Mouse (Mus musculus) olfactory bulb, adult 2 months (tissue): Measurements from ENCODE around the gene Per1. TPM values are rescaled to one million over a fixed set of nuclear protein-coding genes. Genes with fewer than 3 reads are reported as not detected.

Source experiments
- H3K27ac ChIP-seq: fragments of 200-500 bp; 2 replicates; pipeline ENCODE4 v1.5.1; 2012; ENCODE audit warnings: low read depth, low read length; ENCODE audit not compliant: insufficient read depth
- H3K4me1 ChIP-seq: fragments of 200-500 bp; 2 replicates; pipeline ENCODE4 v1.6.1; 2012; ENCODE audit warnings: low read length; ENCODE audit not compliant: control insufficient read depth, insufficient read depth
- H3K4me3 ChIP-seq: fragments of 200-500 bp; 2 replicates; pipeline ENCODE4 v1.5.1; 2012; ENCODE audit warnings: mild to moderate bottlenecking, low read depth, low read length, moderate library complexity; ENCODE audit not compliant: insufficient read depth
- CTCF ChIP-seq: fragments of 200-500 bp; IDR thresholded peaks from 2 replicates; pipeline ENCODE4 v1.5.1; 2012; ENCODE audit warnings: low read depth, mild to moderate bottlenecking, low read length, moderate library complexity; ENCODE audit not compliant: insufficient read depth
- POLR2A ChIP-seq: fragments of 200-500 bp; IDR thresholded peaks from 2 replicates; pipeline ENCODE4 v1.6.1; 2012; ENCODE audit warnings: mild to moderate bottlenecking, low read depth, low read length, moderate library complexity; ENCODE audit not compliant: insufficient read depth
- WGBS: fragments of 180-500 bp; shearing (Covaris S2); methylation state at CpG from one replicate; pipeline ENCODE4 v1.1.7; 2018; 5-methylcytosine and 5-hydroxymethylcytosine counted together
- polyA plus RNA-seq: library from polyadenylated mRNA; stranded (reverse); fragments of >200 nt; gene quantifications from 2 replicates; pipeline ENCODE4 v1.2.4, GENCODE M21; 2012; ENCODE audit warnings: low replicate concordance; ENCODE audit not compliant: missing spikeins, insufficient read depth, insufficient read length

The Per1 gene
- polyA plus RNA-seq, 1 experiment = not detected

DNA sequence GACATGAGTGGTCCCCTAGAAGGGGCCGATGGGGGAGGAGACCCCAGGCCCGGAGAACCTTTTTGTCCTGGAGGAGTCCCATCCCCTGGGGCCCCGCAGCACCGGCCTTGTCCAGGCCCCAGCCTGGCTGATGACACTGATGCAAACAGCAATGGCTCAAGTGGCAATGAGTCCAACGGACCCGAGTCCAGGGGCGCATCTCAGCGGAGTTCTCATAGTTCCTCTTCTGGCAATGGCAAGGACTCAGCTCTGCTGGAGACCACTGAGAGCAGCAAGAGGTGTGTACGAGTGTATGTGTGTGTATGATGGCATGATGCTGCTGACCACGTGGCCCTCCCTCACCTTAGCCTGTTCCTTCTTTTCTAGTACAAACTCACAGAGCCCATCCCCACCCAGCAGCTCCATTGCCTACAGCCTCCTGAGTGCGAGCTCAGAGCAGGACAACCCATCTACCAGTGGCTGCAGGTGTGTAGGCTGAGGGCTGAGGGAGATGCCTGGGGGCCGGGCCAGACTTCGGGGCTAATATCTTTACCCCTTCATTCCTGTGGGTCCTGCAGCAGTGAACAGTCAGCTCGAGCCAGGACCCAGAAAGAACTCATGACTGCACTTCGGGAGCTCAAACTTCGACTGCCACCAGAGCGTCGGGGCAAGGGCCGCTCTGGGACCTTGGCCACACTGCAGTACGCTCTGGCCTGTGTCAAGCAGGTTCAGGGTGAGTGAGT lies 5.8 kb downstream of the Per1 start:
- 77% methylated on average over 20 of the region's 20 CpGs for WGBS
- H3K4me3 ChIP-seq = peak overlapping the region; percentile 83
- H3K4me1 ChIP-seq = peaks cover 63% of the 10 kb centered on the region
- peak overlapping the region; percentile 97 for H3K27ac ChIP-seq
- TF ChIP-seq CTCF (no peak), POLR2A (no peak)

DNA sequence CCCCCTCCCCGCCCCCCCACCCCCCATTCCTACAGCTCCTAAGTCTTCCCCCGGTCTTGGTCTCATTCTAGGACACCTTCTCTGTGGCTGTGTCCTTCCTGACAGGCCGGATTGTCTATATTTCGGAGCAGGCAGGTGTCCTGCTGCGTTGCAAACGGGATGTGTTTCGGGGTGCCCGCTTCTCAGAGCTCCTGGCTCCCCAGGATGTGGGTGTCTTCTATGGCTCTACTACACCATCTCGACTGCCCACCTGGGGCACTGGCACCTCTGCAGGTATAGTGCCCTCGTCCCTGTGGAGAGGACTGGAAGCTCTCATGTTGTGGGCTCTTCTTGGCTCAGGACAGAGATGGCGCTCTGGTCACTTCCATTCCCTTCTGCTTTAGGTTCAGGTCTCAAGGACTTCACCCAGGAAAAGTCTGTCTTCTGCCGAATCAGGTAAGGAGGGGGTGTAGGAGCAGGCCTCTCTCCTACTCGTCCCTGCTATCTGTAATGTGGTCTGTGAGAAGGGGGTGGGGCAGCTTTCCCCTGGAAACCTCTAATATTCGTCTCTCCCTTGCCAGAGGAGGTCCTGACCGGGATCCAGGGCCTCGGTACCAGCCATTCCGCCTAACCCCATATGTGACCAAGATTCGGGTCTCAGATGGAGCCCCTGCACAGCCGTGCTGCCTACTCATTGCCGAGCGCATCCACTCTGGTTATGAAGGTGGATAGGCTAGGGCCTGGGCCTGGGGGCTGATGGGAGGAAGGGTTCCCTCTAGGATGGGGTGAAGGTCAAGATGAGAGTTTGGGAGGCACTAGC lies 6.8 kb downstream of the Per1 start:
- H3K4me3 ChIP-seq = 0 out of 2 replicates have a peak overlapping the region, but pooled peaks have one; percentile 0
- 80% methylated on average over 21 of the region's 21 CpGs for WGBS
- peaks cover 61% of the 10 kb centered on the region for H3K4me1 ChIP-seq
- no peak for TF ChIP-seq POLR2A
- TF ChIP-seq CTCF = no peak
- peak overlapping the region; percentile 30 for H3K27ac ChIP-seq

DNA sequence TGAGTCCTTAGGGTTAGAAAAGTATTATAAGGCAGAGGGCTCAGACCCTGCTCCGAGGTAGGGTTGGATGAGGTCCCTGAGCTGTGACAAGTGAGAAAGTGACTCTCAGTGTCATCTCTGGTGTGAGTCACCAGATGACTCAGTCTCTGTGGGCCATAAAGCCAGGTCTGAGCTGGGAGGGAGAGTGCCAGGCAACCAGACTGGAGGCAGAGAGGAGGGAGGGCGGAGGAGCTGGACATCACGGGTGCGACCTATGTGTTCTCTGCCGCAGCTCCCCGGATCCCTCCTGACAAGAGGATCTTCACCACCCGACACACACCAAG lies 7.3 kb downstream of the Per1 start:
- no peak for TF ChIP-seq CTCF
- no peak for TF ChIP-seq POLR2A
- H3K4me3 ChIP-seq = no peak overlapping the region
- H3K27ac ChIP-seq = peak overlapping the region; percentile 30; the same call in 1 of the 2 replicates
- 61% methylated on average over 7 of the region's 7 CpGs for WGBS
- peaks cover 58% of the 10 kb centered on the region for H3K4me1 ChIP-seq

DNA sequence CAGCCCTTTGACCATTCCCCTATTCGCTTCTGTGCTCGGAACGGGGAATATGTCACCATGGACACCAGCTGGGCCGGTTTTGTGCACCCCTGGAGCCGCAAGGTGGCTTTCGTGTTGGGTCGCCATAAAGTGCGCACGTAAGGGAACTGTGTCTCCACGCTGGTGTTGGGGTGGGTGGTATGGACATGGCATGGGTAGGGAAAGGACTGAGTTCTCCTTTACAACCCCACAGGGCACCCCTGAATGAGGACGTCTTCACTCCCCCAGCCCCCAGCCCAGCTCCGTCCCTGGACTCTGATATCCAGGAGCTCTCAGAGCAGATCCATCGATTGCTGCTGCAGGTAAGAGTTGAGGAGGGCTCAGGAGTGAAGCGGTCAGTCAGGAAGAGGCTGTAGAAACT lies 8.1 kb downstream of the Per1 start:
- WGBS = 91% methylated on average over 14 of the region's 14 CpGs
- no peak overlapping the region for H3K4me3 ChIP-seq
- H3K4me1 ChIP-seq = peaks cover 53% of the 10 kb centered on the region
- TF ChIP-seq POLR2A (no peak), CTCF (no peak)
- H3K27ac ChIP-seq = no peak overlapping the region

DNA sequence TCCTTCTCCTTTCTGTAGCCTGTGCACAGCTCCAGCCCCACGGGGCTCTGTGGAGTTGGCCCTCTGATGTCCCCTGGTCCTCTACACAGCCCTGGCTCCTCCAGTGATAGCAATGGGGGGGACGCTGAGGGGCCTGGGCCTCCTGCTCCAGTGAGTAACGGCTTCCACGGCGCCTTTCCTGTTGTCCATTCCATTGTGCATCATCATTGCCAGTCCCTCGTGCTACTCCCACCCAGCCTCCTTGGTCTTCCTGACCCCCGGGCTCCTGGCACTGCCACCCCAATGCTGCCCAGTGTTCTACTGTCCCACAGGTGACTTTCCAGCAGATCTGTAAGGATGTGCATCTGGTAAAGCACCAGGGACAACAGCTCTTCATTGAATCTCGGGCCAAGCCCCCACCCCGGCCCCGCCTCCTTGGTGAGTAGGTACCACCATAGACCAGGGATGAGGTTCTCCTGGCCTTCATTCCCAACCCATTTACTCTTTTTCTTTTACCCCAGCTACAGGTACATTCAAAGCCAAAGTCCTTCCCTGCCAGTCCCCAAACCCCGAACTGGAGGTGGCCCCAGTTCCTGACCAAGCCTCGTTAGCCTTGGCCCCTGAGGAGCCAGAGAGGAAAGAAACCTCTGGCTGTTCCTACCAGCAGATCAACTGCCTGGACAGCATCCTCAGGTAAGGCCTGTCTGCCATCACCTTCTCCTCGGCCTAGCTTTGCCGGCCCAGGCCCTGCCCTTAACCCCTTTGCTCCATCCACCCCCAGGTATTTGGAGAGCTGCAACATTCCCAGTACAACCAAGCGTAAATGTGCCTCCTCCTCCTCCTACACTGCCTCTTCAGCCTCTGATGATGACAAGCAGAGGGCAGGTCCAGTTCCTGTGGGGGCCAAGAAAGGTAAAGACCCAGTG lies 8.8 kb downstream of the Per1 start:
- 86% methylated on average over 15 of the region's 15 CpGs for WGBS
- Histone ChIP-seq H3K27ac (no peak overlapping the region), H3K4me3 (no peak overlapping the region), H3K4me1 (peaks cover 47% of the 10 kb centered on the region)
- TF ChIP-seq CTCF (no peak), POLR2A (no peak)

DNA sequence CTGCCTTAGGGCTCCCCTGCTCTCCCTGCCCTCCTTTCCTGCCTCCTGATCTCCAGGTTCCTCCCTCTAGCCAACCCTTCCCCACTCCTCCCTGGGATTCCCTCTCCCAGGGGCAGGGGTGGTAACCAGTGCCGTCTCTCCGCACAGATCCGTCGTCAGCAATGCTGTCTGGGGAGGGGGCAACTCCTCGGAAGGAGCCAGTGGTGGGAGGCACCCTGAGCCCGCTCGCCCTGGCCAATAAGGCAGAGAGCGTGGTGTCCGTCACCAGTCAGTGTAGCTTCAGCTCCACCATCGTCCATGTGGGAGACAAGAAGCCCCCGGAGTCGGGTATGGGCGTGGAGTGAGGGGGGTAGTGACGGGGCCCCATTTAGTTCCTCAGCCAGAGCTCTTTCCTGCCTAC lies 9.5 kb downstream of the Per1 start:
- Histone ChIP-seq H3K4me1 (peaks cover 50% of the 10 kb centered on the region), H3K4me3 (no peak overlapping the region), H3K27ac (no peak overlapping the region)
- WGBS = 84% methylated on average over 14 of the region's 14 CpGs
- TF ChIP-seq POLR2A = no peak
- TF ChIP-seq CTCF = no peak

DNA sequence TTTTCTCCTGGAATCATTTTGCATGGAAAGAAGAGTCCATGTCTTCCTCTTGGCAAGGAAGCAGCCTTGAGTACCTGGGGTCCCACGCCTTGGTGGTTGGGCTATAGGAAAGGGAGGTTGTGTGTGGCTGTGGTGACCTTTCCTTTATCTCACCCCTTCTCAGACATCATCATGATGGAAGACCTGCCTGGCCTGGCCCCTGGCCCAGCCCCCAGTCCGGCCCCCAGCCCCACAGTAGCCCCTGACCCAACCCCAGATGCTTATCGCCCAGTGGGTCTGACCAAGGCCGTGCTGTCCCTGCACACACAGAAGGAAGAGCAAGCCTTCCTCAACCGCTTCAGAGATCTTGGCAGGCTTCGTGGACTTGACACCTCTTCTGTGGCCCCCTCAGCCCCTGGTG lies 10.2 kb downstream of the Per1 start:
- TF ChIP-seq CTCF (no peak), POLR2A (no peak)
- Histone ChIP-seq H3K4me1 (peaks cover 51% of the 10 kb centered on the region), H3K27ac (no peak overlapping the region), H3K4me3 (no peak overlapping the region)
- 84% methylated on average over 6 of the region's 6 CpGs for WGBS

DNA sequence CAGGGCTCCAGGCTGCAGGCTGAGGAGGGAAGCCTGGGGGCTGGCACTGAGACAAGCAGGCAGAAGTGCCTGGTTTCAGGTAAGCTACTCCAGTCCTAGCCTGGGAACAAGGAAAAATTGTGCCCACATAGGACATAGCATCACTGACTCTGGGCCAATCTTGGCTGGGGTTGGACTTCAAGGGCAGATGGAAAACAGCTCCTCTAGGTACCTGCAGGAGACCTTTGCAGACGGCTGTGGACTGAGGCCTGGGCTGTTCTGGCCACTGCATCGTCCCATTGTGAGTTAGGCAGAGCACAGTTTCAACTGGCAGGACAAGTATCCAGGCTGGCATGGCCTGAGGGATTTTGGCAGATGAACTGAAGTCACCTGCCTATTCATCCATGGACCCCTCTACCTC lies 10.8 kb downstream of the Per1 start:
- Histone ChIP-seq H3K27ac (no peak overlapping the region), H3K4me1 (peaks cover 46% of the 10 kb centered on the region), H3K4me3 (no peak overlapping the region)
- 84% methylated on average over 2 of the region's 2 CpGs for WGBS
- TF ChIP-seq POLR2A (no peak), CTCF (no peak)

DNA sequence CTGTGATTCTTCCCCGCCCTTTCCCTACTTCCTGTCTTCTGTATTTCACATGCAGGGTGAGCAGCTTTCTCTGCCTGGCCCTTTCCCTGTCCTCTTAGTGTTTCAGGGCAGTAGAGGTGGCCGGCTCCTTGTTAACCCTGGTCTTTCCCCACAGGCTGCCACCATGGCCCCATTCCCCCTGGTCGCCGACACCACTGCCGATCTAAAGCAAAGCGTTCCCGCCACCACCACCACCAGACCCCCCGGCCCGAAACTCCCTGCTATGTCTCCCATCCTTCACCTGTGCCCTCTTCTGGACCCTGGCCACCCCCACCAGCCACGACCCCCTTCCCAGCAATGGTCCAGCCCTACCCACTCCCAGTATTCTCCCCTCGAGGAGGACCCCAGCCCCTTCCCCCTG lies 11.3 kb downstream of the Per1 start:
- 87% methylated on average over 11 of the region's 11 CpGs for WGBS
- H3K27ac ChIP-seq = no peak overlapping the region
- TF ChIP-seq POLR2A (no peak), CTCF (no peak)
- H3K4me1 ChIP-seq = peaks cover 41% of the 10 kb centered on the region
- H3K4me3 ChIP-seq = no peak overlapping the region
